Mouse (Mus musculus): ENCODE measurements around the gene Ccdc39. TPM values are rescaled to one million over a fixed set of nuclear protein-coding genes. Genes with fewer than 3 reads are reported as not detected.

Gene Ccdc39
- polyA plus RNA-seq (2015; fragmentation: Nextera tagmentation; extraction: Ambion mirVana): 12.9 and 13.0 TPM in 2 replicates

DNA sequence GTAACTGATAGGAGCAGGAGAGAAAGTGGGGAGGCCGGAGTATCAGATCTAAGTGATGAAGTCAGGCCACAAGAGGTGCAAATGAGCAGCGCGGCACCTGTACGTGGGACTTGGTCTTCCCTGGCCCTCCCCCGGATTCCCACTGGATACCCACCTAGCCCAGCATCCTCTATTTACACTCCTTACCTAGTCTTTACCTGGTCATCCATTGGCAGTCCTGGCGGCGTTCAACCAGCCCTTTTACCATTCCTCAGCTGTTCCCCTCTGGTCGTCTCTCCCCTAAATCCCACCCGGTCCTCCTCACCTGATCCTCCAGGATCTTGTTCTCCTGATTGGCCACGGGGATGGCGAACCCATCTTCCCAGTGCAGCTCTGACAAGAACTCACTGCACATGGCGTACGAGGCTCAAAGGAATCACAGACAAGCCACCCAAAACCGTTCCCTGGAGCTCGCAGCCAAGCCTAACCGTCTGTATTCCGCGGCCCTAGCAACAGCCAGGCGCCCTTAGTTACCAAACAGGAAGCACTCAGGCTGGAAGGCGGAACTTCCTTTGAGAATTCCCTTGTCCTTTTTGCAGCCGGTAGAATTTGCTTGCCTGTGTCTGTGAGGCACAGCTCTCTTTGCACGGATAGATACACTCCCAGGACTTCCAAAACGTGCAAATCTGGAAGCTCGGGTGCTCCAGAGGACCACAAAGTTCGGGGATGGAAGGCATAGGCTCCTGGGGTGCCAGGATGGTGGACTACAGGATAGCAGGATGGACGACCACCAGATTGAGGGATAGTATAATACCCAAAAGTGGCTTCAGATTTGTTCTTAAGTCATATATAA lies at the start of gene Ccdc39:
Ccdc39 (minus strand) TSS at position 510 of the 832 bp plus-strand sequence.
- Histone ChIP-seq H3K27ac (peak within 1 kb of the TSS; percentile 81), H3K9me3 (no peaks in the 10 kb centered on the region), H3K9ac (peak within 1 kb of the TSS; percentile 77), H3K27me3 (no peaks in the 10 kb centered on the region), H3K4me1 (replicated peaks) (peaks cover 11% of the 10 kb centered on the region), H3K4me3 (peak within 1 kb of the TSS; percentile 54), H3K4me2 (peak within 1 kb of the TSS; percentile 79), H3K36me3 (no peaks in the 10 kb centered on the region)
- WGBS: 4% methylated on average over 26 of the region's 26 CpGs
- ATAC-seq (ENCODE audit: low FRiP score): peak; percentile 95

GRCm38 (mm10) chr3:33893433-33893832 lies 49.3 kb upstream of the Ccdc39 start:
- Histone ChIP-seq H3K27me3 (peaks cover 52% of the 10 kb centered on the region), H3K9ac (no peak overlapping the region), H3K27ac (no peak overlapping the region), H3K9me3 (no peaks in the 10 kb centered on the region), H3K4me1 (replicated peaks) (no peaks in the 10 kb centered on the region), H3K4me2 (no peak overlapping the region), H3K36me3 (no peaks in the 10 kb centered on the region), H3K4me3 (no peak overlapping the region)
- ATAC-seq (ENCODE audit: low FRiP score): no peak
- WGBS: 92% methylated on average over 5 of the region's 5 CpGs

DNA sequence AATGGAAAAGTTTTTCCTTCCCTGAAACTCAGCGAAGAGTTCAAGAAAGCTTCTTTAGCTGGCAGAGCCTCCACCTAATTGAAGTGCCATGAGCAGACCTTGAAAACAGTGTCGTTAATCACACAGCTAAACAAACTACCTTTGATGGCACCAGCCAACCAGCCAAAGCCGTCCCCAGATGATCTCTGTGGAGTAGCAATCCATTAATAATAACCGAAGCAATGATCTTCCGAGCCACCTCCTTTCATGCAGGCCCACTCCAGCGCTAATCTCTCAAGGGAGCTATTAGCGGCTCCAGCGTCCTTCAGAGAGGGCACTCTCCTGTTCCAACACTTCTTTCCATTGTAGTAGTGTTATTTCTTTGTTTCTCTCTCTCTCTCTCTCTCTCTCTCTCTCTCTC lies 43.3 kb upstream of the Ccdc39 start:
- WGBS: 35% methylated on average over 8 of the region's 8 CpGs
- Histone ChIP-seq H3K4me1 (replicated peaks) (0 out of 2 replicates have a peak, but pooled peaks cover 5% of the 10 kb centered on the region), H3K9me3 (no peaks in the 10 kb centered on the region), H3K4me3 (no peak overlapping the region), H3K4me2 (no peak overlapping the region), H3K36me3 (no peaks in the 10 kb centered on the region), H3K9ac (no peak overlapping the region), H3K27me3 (peaks cover 21% of the 10 kb centered on the region), H3K27ac (no peak overlapping the region)
- no peak for ATAC-seq (ENCODE audit: low FRiP score)

DNA sequence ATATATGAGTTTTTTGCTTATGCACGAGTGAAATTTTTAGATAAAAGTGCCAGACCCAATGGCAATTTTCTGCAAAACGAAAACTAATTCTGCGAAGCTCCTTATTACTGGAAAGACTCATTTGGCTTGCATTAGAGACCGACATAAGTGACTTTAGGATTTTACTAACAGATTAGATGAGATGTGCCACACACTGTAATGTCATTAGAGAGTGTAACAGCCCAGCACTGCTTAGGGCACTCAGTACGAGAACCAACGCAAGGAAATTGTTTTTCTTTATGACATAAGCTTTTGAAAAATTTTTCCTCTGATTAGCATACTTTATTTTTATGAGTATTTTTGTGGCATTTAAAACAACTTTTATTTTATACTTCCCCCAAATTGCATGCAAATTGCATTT lies 39.0 kb upstream of the Ccdc39 start:
- H3K4me3 ChIP-seq: no peak overlapping the region
- no peak overlapping the region for H3K4me2 ChIP-seq
- H3K4me1 ChIP-seq (replicated peaks): 0 out of 2 replicates have a peak, but pooled peaks cover 5% of the 10 kb centered on the region
- H3K27ac ChIP-seq: no peak overlapping the region
- 83% methylated on average over 6 of the region's 6 CpGs for WGBS
- no peak overlapping the region for H3K9ac ChIP-seq
- H3K36me3 ChIP-seq: no peaks in the 10 kb centered on the region
- ATAC-seq (ENCODE audit: low FRiP score): no peak
- 0 out of 2 replicates have a peak, but pooled peaks cover 5% of the 10 kb centered on the region for H3K27me3 ChIP-seq
- no peaks in the 10 kb centered on the region for H3K9me3 ChIP-seq

DNA sequence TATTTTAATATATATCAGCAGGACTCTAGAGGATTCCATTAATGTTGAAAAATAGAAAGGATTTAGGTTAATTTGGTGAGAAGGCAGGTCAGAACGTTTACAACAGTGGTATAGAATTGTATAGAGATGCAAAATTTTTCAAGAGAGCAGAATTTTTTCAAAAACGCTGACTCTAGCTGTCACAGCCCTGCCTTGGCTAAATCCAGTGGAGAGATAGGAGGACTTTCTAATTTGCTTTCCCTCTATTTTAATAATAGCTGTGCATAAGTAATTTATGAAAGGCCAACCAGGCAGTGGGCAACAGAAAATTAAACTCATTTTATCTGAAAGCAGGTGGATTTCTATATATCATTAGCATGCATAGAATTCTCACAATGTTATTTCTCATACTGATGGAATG lies 38.6 kb upstream of the Ccdc39 start:
- Histone ChIP-seq H3K9me3 (no peaks in the 10 kb centered on the region), H3K9ac (no peak overlapping the region), H3K4me1 (replicated peaks) (0 out of 2 replicates have a peak, but pooled peaks cover 5% of the 10 kb centered on the region), H3K36me3 (no peaks in the 10 kb centered on the region), H3K27me3 (0 out of 2 replicates have a peak, but pooled peaks cover 5% of the 10 kb centered on the region), H3K27ac (no peak overlapping the region), H3K4me3 (no peak overlapping the region), H3K4me2 (no peak overlapping the region)
- 73% methylated on average over 2 of the region's 2 CpGs for WGBS
- ATAC-seq (ENCODE audit: low FRiP score): no peak

DNA sequence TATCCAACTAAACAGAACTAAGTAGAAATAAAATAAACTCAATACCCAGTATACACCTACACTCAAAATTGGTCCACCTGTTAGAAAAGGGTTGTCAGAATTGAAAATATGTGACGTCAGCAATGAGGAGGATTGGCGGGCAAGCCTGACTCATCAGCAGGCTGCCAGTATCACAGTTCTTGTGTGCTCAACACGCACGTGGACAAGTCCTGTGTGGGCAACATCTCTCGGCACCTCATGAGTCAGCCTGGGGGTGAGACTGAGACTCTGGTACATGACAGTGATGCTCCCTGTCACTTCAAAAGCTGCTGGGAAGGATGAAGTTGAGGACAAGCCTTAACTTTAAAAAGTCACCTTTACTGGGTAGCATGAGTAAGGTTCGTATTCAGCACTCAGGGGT lies 34.6 kb upstream of the Ccdc39 start:
- Histone ChIP-seq H3K27ac (no peak overlapping the region), H3K4me3 (no peak overlapping the region), H3K4me1 (replicated peaks) (peaks cover 2% of the 10 kb centered on the region; the same call in 1 of the 2 replicates), H3K9ac (no peak overlapping the region), H3K36me3 (no peaks in the 10 kb centered on the region), H3K4me2 (no peak overlapping the region), H3K9me3 (no peaks in the 10 kb centered on the region), H3K27me3 (no peaks in the 10 kb centered on the region)
- no peak for ATAC-seq (ENCODE audit: low FRiP score)
- 96% methylated on average over 6 of the region's 6 CpGs for WGBS

GRCm38 (mm10) chr3:33874456-33875286 lies 30.6 kb upstream of the Ccdc39 start:
- Histone ChIP-seq H3K9ac (no peak overlapping the region), H3K27me3 (no peaks in the 10 kb centered on the region), H3K9me3 (no peaks in the 10 kb centered on the region), H3K4me2 (no peak overlapping the region), H3K4me3 (no peak overlapping the region), H3K36me3 (no peaks in the 10 kb centered on the region), H3K27ac (no peak overlapping the region), H3K4me1 (replicated peaks) (peaks cover 7% of the 10 kb centered on the region; the same call in 1 of the 2 replicates)
- 75% methylated on average over 12 of the region's 12 CpGs for WGBS
- no peak for ATAC-seq (ENCODE audit: low FRiP score)

- H3K36me3 ChIP-seq: no peaks in the 10 kb centered on the region
Observed at GRCm38 (mm10) chr3:33873837-33874236, 29.7 kb upstream of the Ccdc39 start.

DNA sequence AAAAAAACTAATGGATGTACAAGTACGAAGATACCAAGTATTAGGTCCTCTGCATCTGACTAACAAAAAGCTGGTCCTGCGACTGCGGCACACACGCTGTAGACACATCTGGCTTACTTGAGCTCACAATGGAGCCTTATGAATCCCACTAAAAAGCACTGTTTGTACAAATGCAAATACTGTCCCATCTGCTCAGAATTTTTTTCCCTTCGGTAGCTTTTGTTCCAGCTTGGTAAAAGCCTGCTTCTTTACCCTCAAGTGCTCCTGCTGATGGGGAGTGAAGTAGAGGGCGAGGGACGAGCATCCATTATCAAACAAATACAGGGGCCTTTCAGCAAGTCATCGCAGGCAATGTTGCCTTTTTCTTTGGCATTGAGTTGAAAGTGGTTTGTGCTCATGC lies 29.3 kb upstream of the Ccdc39 start:
- Histone ChIP-seq H3K36me3 (no peaks in the 10 kb centered on the region), H3K4me3 (no peak overlapping the region), H3K4me1 (replicated peaks) (peaks cover 7% of the 10 kb centered on the region; the same call in 1 of the 2 replicates), H3K27ac (no peak overlapping the region), H3K9ac (no peak overlapping the region), H3K27me3 (no peaks in the 10 kb centered on the region), H3K4me2 (no peak overlapping the region), H3K9me3 (no peaks in the 10 kb centered on the region)
- ATAC-seq (ENCODE audit: low FRiP score): no peak
- WGBS: 38% methylated on average over 8 of the region's 8 CpGs

More at GRCm38 (mm10) chr3:33873837-33874236, 29.7 kb upstream of the Ccdc39 start:
- Histone ChIP-seq H3K9ac (no peak overlapping the region), H3K9me3 (no peaks in the 10 kb centered on the region), H3K4me1 (replicated peaks) (peaks cover 7% of the 10 kb centered on the region; the same call in 1 of the 2 replicates), H3K4me3 (no peak overlapping the region), H3K4me2 (no peak overlapping the region), H3K27me3 (no peaks in the 10 kb centered on the region), H3K27ac (no peak overlapping the region; the same call in 1 of the 2 replicates)
- ATAC-seq (ENCODE audit: low FRiP score): no peak
- 73% methylated on average over 7 of the region's 7 CpGs for WGBS

DNA sequence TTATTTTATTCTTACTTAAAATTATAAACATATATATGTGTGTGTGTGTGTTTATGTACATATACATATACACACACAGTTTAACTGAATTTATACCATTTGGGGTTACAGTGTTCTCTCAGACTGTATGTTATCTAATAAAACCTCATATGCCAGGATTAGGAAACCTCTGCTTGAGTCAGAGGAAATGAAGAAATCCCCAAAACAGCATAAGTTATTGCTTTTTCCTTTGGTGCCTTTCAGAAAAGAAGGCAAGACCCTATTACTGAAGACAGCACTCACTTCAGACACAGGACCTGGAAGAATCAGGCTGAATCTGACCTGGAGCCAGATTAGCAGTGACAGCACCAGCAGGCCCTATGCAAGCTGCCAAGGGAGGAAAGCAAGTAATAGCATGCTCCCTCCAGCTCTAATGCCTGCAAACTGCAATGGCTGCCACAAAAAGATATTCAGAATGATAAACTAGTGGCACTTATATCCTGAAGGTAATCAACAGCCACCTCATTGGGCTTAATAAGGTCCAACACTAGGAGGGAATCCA lies 20.0 kb upstream of the Ccdc39 start:
- no peaks in the 10 kb centered on the region for H3K9me3 ChIP-seq
- H3K4me3 ChIP-seq: no peak overlapping the region
- H3K36me3 ChIP-seq: no peaks in the 10 kb centered on the region
- no peak for ATAC-seq (ENCODE audit: low FRiP score)
- no peak overlapping the region for H3K27ac ChIP-seq
- H3K4me1 ChIP-seq (replicated peaks): no peaks in the 10 kb centered on the region
- H3K4me2 ChIP-seq: no peak overlapping the region
- H3K9ac ChIP-seq: no peak overlapping the region
- H3K27me3 ChIP-seq: 0 out of 2 replicates have a peak, but pooled peaks cover 8% of the 10 kb centered on the region

DNA sequence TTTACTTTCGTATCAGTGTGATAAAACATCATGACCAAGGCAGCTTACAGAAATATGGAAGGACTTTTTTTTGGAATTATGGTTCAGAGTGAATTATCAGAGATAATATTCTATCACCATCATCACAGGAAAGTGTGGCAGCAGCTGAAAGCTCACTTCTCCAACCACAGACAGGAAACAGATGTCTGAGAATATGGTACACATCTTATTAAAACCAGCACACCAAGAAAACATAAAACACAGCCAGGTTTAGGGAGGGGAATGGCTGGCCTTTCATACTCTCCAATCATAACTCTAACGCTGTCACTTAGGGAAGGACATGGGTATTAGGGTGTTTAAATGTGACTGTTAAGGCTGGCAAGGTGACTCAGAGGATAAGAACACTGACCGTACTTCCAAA lies 14.8 kb upstream of the Ccdc39 start:
- no peak for ATAC-seq (ENCODE audit: low FRiP score)
- H3K9ac ChIP-seq: no peak overlapping the region
- H3K27me3 ChIP-seq: no peaks in the 10 kb centered on the region
- no peaks in the 10 kb centered on the region for H3K9me3 ChIP-seq
- H3K27ac ChIP-seq: no peak overlapping the region
- WGBS: 94% methylated on average over 3 of the region's 3 CpGs
- no peaks in the 10 kb centered on the region for H3K4me1 ChIP-seq (replicated peaks)
- no peaks in the 10 kb centered on the region for H3K36me3 ChIP-seq
- H3K4me3 ChIP-seq: no peak overlapping the region
- H3K4me2 ChIP-seq: no peak overlapping the region

GRCm38 (mm10) chr3:33853062-33853461 lies 9.0 kb upstream of the Ccdc39 start:
- Histone ChIP-seq H3K4me2 (no peak overlapping the region), H3K9me3 (no peaks in the 10 kb centered on the region), H3K27me3 (no peaks in the 10 kb centered on the region), H3K27ac (no peak overlapping the region), H3K4me1 (replicated peaks) (no peaks in the 10 kb centered on the region), H3K9ac (no peak overlapping the region), H3K36me3 (no peaks in the 10 kb centered on the region), H3K4me3 (no peak overlapping the region)
- 75% methylated on average over 1 of the region's 1 CpGs for WGBS
- no peak for ATAC-seq (ENCODE audit: low FRiP score)
